Mouse (Mus musculus): ENCODE results near the gene Cldn4. TPM values are rescaled to one million over a fixed set of nuclear protein-coding genes. Genes with fewer than 3 reads are reported as not detected.

Cldn4 gene
- polyA plus RNA-seq, 1 experiment from 2014 or later, result 16.9 TPM

DNA sequence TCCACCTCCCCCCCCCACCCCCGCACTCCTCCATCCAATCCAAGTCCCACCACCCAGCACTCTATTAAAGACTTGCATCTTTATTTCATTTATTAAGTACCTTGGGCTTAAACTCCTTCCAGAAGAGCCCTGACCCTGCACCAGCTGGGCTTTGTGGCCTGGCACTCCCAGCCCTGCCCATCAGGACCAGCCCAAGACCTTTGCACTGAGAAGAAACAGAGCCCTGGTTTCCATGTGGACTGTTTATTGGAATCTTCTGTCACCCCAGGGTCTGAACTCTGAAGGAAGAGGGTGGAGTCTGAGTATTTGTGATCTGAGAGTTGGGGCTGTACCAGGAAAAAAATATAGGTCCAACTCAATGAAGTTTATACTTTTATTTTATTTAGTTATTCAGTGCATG lies 36.4 kb upstream of the Cldn4 start:
- H3K4me2 ChIP-seq (ENCODE audit: low read depth, low read length), result no peak overlapping the region
- no peaks in the 10 kb centered on the region for H3K9me3 ChIP-seq (replicated peaks; ENCODE audit: control insufficient read depth, low read length)
- peaks cover 2% of the 10 kb centered on the region for H3K4me1 ChIP-seq (ENCODE audit: control insufficient read depth, insufficient read depth, low read length)
- H3K27ac ChIP-seq (replicated peaks; ENCODE audit: low read depth, low read length), result no peak overlapping the region
- WGBS, result 81% methylated on average over 1 of the region's 1 CpGs
- no peak for ATAC-seq (replicated peaks; ENCODE audit: insufficient number of reproducible peaks, low FRiP score, low TSS enrichment, low read depth)
- H3K4me3 ChIP-seq (ENCODE audit: low read depth, low read length), result no peak overlapping the region
- peaks cover 35% of the 10 kb centered on the region for H3K27me3 ChIP-seq (ENCODE audit: control insufficient read depth, insufficient read depth, low read length)
- no peaks in the 10 kb centered on the region for H3K36me3 ChIP-seq (replicated peaks; ENCODE audit: control insufficient read depth, insufficient read depth, low read depth, low read length)
- DNase-seq (ENCODE audit: low spot score), result no peak
- H3K9ac ChIP-seq (replicated peaks; ENCODE audit: low read length), result no peak overlapping the region

GRCm38 (mm10) chr5:134981149-134981548 lies 34.4 kb upstream of the Cldn4 start:
- no peak for ATAC-seq (replicated peaks; ENCODE audit: insufficient number of reproducible peaks, low FRiP score, low TSS enrichment, low read depth)
- no peaks in the 10 kb centered on the region for H3K36me3 ChIP-seq (replicated peaks; ENCODE audit: control insufficient read depth, insufficient read depth, low read depth, low read length)
- no peak overlapping the region for H3K4me2 ChIP-seq (ENCODE audit: low read depth, low read length)
- no peak for DNase-seq (ENCODE audit: low spot score)
- no peaks in the 10 kb centered on the region for H3K9me3 ChIP-seq (replicated peaks; ENCODE audit: control insufficient read depth, low read length)
- H3K27ac ChIP-seq (replicated peaks; ENCODE audit: low read depth, low read length), result no peak overlapping the region
- H3K4me3 ChIP-seq (ENCODE audit: low read depth, low read length), result no peak overlapping the region
- WGBS, result 49% methylated on average over 10 of the region's 10 CpGs
- peaks cover 16% of the 10 kb centered on the region for H3K27me3 ChIP-seq (ENCODE audit: control insufficient read depth, insufficient read depth, low read length)
- no peaks in the 10 kb centered on the region; the same call in 1 of the 2 replicates for H3K4me1 ChIP-seq (ENCODE audit: control insufficient read depth, insufficient read depth, low read length)
- no peak overlapping the region for H3K9ac ChIP-seq (replicated peaks; ENCODE audit: low read length)

- ATAC-seq (replicated peaks; ENCODE audit: insufficient number of reproducible peaks, low FRiP score, low TSS enrichment, low read depth) (no peak), DNase-seq (ENCODE audit: low spot score) (no peak)
- H3K9me3 ChIP-seq (replicated peaks; ENCODE audit: control insufficient read depth, low read length), result no peaks in the 10 kb centered on the region
- WGBS, result 89% methylated on average over 4 of the region's 4 CpGs
- H3K4me2 ChIP-seq (ENCODE audit: low read depth, low read length), result no peak overlapping the region
- no peak overlapping the region for H3K27ac ChIP-seq (replicated peaks; ENCODE audit: low read depth, low read length)
- no peaks in the 10 kb centered on the region for H3K36me3 ChIP-seq (replicated peaks; ENCODE audit: control insufficient read depth, insufficient read depth, low read depth, low read length)
- H3K27me3 ChIP-seq (ENCODE audit: control insufficient read depth, insufficient read depth, low read length), result no peaks in the 10 kb centered on the region
- H3K4me1 ChIP-seq (ENCODE audit: control insufficient read depth, insufficient read depth, low read length), result no peaks in the 10 kb centered on the region
- no peak overlapping the region for H3K4me3 ChIP-seq (ENCODE audit: low read depth, low read length)
- H3K9ac ChIP-seq (replicated peaks; ENCODE audit: low read length), result no peak overlapping the region
Measured at GRCm38 (mm10) chr5:134977837-134978236, 31.1 kb upstream of the Cldn4 start.

DNA sequence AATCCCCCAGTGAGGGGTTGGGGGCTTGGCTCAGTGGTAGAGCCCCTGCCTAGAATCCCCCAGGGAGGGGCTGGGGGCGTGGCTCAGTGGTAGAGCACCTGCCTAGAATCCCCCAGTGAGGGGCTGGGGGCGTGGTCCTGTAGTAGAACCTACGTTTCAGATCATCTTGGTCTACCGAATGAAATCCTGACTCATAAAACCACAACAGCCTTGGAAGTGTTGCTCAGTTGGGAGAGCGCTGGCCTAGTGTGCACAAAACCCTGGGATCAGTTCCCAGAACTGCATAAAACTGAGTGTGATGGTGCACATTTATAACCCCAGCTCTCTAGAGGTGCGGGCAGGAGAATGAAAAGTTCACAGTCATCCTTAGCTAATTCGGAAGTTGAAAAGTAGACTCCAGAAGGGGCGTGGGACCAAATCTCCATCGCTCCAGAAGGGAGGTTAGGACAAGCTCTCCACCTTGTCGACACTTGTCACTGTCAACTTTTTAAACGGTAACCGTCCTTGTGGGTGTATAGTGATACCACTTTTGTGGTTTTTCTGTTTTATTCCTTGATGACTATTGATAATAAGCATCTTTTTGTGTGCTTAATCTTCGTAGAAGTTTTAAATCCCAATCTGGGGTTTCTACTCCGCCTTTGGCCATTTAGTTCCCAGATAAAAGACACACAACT lies 30.0 kb upstream of the Cldn4 start:
- H3K4me2 ChIP-seq (ENCODE audit: low read depth, low read length), result no peak overlapping the region
- no peaks in the 10 kb centered on the region for H3K9me3 ChIP-seq (replicated peaks; ENCODE audit: control insufficient read depth, low read length)
- no peaks in the 10 kb centered on the region for H3K27me3 ChIP-seq (ENCODE audit: control insufficient read depth, insufficient read depth, low read length)
- H3K36me3 ChIP-seq (replicated peaks; ENCODE audit: control insufficient read depth, insufficient read depth, low read depth, low read length), result no peaks in the 10 kb centered on the region
- H3K27ac ChIP-seq (replicated peaks; ENCODE audit: low read depth, low read length), result no peak overlapping the region
- no peak overlapping the region for H3K4me3 ChIP-seq (ENCODE audit: low read depth, low read length)
- H3K9ac ChIP-seq (replicated peaks; ENCODE audit: low read length), result no peak overlapping the region
- WGBS, result 90% methylated on average over 14 of the region's 14 CpGs
- no peaks in the 10 kb centered on the region for H3K4me1 ChIP-seq (ENCODE audit: control insufficient read depth, insufficient read depth, low read length)
- DNase-seq (ENCODE audit: low spot score) (no peak), ATAC-seq (replicated peaks; ENCODE audit: insufficient number of reproducible peaks, low FRiP score, low TSS enrichment, low read depth) (no peak)

DNA sequence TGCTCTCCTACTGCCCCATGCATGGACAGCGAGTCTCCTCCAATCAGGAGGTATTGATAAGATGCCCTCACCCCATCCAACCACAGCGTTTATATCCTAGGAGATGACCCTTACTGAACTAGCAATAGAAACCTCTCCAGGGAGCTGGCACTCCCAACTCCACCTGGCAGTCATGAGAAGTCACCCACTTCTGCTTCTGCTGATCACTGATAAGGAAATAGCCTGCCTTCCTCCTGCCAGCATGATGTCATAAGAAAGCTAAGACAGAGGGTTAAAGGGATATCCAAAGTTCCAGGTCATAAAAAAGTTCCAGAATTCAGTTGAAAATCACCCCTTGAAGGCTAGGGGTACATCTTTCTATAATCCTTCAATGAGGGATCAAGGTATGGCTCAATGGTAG lies 29.4 kb upstream of the Cldn4 start:
- no peaks in the 10 kb centered on the region for H3K9me3 ChIP-seq (replicated peaks; ENCODE audit: control insufficient read depth, low read length)
- H3K27me3 ChIP-seq (ENCODE audit: control insufficient read depth, insufficient read depth, low read length), result no peaks in the 10 kb centered on the region
- no peak overlapping the region for H3K4me2 ChIP-seq (ENCODE audit: low read depth, low read length)
- 85% methylated on average over 2 of the region's 2 CpGs for WGBS
- no peak overlapping the region for H3K9ac ChIP-seq (replicated peaks; ENCODE audit: low read length)
- no peaks in the 10 kb centered on the region for H3K36me3 ChIP-seq (replicated peaks; ENCODE audit: control insufficient read depth, insufficient read depth, low read depth, low read length)
- no peaks in the 10 kb centered on the region for H3K4me1 ChIP-seq (ENCODE audit: control insufficient read depth, insufficient read depth, low read length)
- H3K4me3 ChIP-seq (ENCODE audit: low read depth, low read length), result no peak overlapping the region
- no peak for DNase-seq (ENCODE audit: low spot score)
- no peak for ATAC-seq (replicated peaks; ENCODE audit: insufficient number of reproducible peaks, low FRiP score, low TSS enrichment, low read depth)
- H3K27ac ChIP-seq (replicated peaks; ENCODE audit: low read depth, low read length), result no peak overlapping the region

GRCm38 (mm10) chr5:134974921-134975320 lies 28.2 kb upstream of the Cldn4 start:
- no peak for ATAC-seq (replicated peaks; ENCODE audit: insufficient number of reproducible peaks, low FRiP score, low TSS enrichment, low read depth)
- no peak for DNase-seq (ENCODE audit: low spot score)
- Histone ChIP-seq H3K9me3 (replicated peaks; ENCODE audit: control insufficient read depth, low read length) (no peaks in the 10 kb centered on the region), H3K27ac (replicated peaks; ENCODE audit: low read depth, low read length) (no peak overlapping the region), H3K36me3 (replicated peaks; ENCODE audit: control insufficient read depth, insufficient read depth, low read depth, low read length) (no peaks in the 10 kb centered on the region), H3K4me2 (ENCODE audit: low read depth, low read length) (no peak overlapping the region), H3K9ac (replicated peaks; ENCODE audit: low read length) (no peak overlapping the region), H3K4me1 (ENCODE audit: control insufficient read depth, insufficient read depth, low read length) (no peaks in the 10 kb centered on the region), H3K27me3 (ENCODE audit: control insufficient read depth, insufficient read depth, low read length) (no peaks in the 10 kb centered on the region), H3K4me3 (ENCODE audit: low read depth, low read length) (no peak overlapping the region)
- 67% methylated on average over 2 of the region's 2 CpGs for WGBS

DNA sequence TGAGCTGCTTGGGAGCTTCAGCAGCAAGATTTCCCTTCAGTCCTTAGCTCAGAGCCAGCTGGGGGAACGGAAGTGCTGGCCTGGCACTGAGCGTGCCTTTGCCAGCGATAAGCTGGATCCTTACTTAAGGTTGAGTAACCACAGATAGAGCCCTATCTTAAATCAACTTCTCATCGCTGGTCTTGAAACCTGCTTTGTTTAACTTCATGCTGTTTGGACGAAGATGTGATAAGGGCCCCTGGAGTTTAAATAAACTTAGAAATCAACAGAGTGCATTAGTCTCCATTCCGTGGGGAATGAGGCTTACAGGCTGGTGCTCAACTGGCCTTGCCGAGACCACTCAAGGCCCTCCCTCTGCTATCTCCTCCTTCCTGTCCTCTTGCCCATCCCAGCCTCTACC lies 27.6 kb upstream of the Cldn4 start:
- Histone ChIP-seq H3K4me1 (ENCODE audit: control insufficient read depth, insufficient read depth, low read length) (no peaks in the 10 kb centered on the region), H3K27ac (replicated peaks; ENCODE audit: low read depth, low read length) (no peak overlapping the region), H3K4me2 (ENCODE audit: low read depth, low read length) (no peak overlapping the region), H3K9ac (replicated peaks; ENCODE audit: low read length) (no peak overlapping the region), H3K9me3 (replicated peaks; ENCODE audit: control insufficient read depth, low read length) (no peaks in the 10 kb centered on the region), H3K27me3 (ENCODE audit: control insufficient read depth, insufficient read depth, low read length) (no peaks in the 10 kb centered on the region), H3K36me3 (replicated peaks; ENCODE audit: control insufficient read depth, insufficient read depth, low read depth, low read length) (no peaks in the 10 kb centered on the region), H3K4me3 (ENCODE audit: low read depth, low read length) (no peak overlapping the region)
- 61% methylated on average over 7 of the region's 7 CpGs for WGBS
- ATAC-seq (replicated peaks; ENCODE audit: insufficient number of reproducible peaks, low FRiP score, low TSS enrichment, low read depth) (no peak), DNase-seq (ENCODE audit: low spot score) (no peak)

GRCm38 (mm10) chr5:134973526-134973925 lies 26.8 kb upstream of the Cldn4 start:
- H3K36me3 ChIP-seq (replicated peaks; ENCODE audit: control insufficient read depth, insufficient read depth, low read depth, low read length), result no peaks in the 10 kb centered on the region
- no peak overlapping the region for H3K9ac ChIP-seq (replicated peaks; ENCODE audit: low read length)
- H3K4me2 ChIP-seq (ENCODE audit: low read depth, low read length), result no peak overlapping the region
- no peaks in the 10 kb centered on the region for H3K27me3 ChIP-seq (ENCODE audit: control insufficient read depth, insufficient read depth, low read length)
- no peaks in the 10 kb centered on the region for H3K9me3 ChIP-seq (replicated peaks; ENCODE audit: control insufficient read depth, low read length)
- DNase-seq (ENCODE audit: low spot score), result no peak
- H3K4me3 ChIP-seq (ENCODE audit: low read depth, low read length), result no peak overlapping the region
- ATAC-seq (replicated peaks; ENCODE audit: insufficient number of reproducible peaks, low FRiP score, low TSS enrichment, low read depth), result no peak
- no peaks in the 10 kb centered on the region for H3K4me1 ChIP-seq (ENCODE audit: control insufficient read depth, insufficient read depth, low read length)
- no peak overlapping the region for H3K27ac ChIP-seq (replicated peaks; ENCODE audit: low read depth, low read length)
- 83% methylated on average over 7 of the region's 7 CpGs for WGBS

Measured in embryonic facial prominence, embryonic 11.5 days (tissue).